Mouse (Mus musculus) myocyte (in vitro differentiated cells): Measurements from ENCODE around the gene Gnpnat1.

Experiments
- CEBPB ChIP-seq: IDR thresholded peaks from 2 replicates; pipeline ENCODE4 v1.6.1; 2011; ENCODE audit warnings: mild to moderate bottlenecking, moderate library complexity; ENCODE audit not compliant: poor library complexity, insufficient read depth, severe bottlenecking
- E2F4 ChIP-seq: IDR thresholded peaks from one replicate; pipeline ENCODE4 v1.6.1; 2011; ENCODE audit warnings: mild to moderate bottlenecking, control low read depth, moderate library complexity; ENCODE audit not compliant: insufficient read depth
- MAX ChIP-seq: IDR thresholded peaks from one replicate; pipeline ENCODE4 v1.6.1; 2011; ENCODE audit warnings: low read depth, mild to moderate bottlenecking, control low read depth
- MYOD1 ChIP-seq, 3 experiments: IDR thresholded peaks; one replicate each; pipeline ENCODE4 v1.6.1; 2011; ENCODE audit warnings: control low read depth in 2 of 3, low read depth in 2 of 3, mild to moderate bottlenecking in 2 of 3, moderate library complexity in 1 of 3; ENCODE audit not compliant: insufficient read length in 2 of 3, control insufficient read depth in 1 of 3
- MYOG ChIP-seq, 3 experiments: IDR thresholded peaks; one replicate each; pipeline ENCODE4 v1.6.1; 2011; ENCODE audit warnings: control low read depth in 2 of 3, low read depth in 2 of 3, mild to moderate bottlenecking in 2 of 3; ENCODE audit not compliant: insufficient read length in 2 of 3, control insufficient read depth in 1 of 3, insufficient read depth in 1 of 3
- POLR2A ChIP-seq: IDR thresholded peaks from one replicate; pipeline ENCODE4 v1.6.1; 2011; ENCODE audit warnings: low read depth, mild to moderate bottlenecking, control low read depth, moderate library complexity; ENCODE audit not compliant: insufficient read length
- POLR2AphosphoS2 ChIP-seq: IDR thresholded peaks from one replicate; pipeline ENCODE4 v1.6.1; 2011; ENCODE audit warnings: low read depth, control low read depth; ENCODE audit not compliant: insufficient read length
- REST ChIP-seq: IDR thresholded peaks from one replicate; pipeline ENCODE4 v1.6.1; 2011; ENCODE audit warnings: mild to moderate bottlenecking, control low read depth, moderate library complexity; ENCODE audit not compliant: insufficient read depth, insufficient read length
- SRF ChIP-seq: IDR thresholded peaks from one replicate; pipeline ENCODE4 v1.6.1; 2011; ENCODE audit warnings: low read depth; ENCODE audit not compliant: control insufficient read depth, insufficient read length
- TCF12 ChIP-seq: IDR thresholded peaks from one replicate; pipeline ENCODE4 v1.6.1; 2011; ENCODE audit warnings: mild to moderate bottlenecking, control low read depth; ENCODE audit not compliant: poor library complexity, insufficient read depth, severe bottlenecking
- TCF3 ChIP-seq: IDR thresholded peaks from one replicate; pipeline ENCODE4 v1.6.1; 2011; ENCODE audit warnings: low read depth, control low read depth; ENCODE audit not compliant: insufficient read length
- USF1 ChIP-seq: IDR thresholded peaks from one replicate; pipeline ENCODE4 v1.6.1; 2011; ENCODE audit warnings: low read depth, mild to moderate bottlenecking, control low read depth, moderate library complexity

- no peak for TF ChIP-seq POLR2A
- no peak for TF ChIP-seq POLR2AphosphoS2
- TF ChIP-seq USF1, result no peak
- TF ChIP-seq TCF12, result no peak
- TF ChIP-seq E2F4, result no peak
- no peak for TF ChIP-seq CEBPB
- TF ChIP-seq MYOD1 (IDR thresholded peaks at IDR 0.05; ENCODE audit: control insufficient read depth in 1 of 3, insufficient read length in 2 of 3, low read depth in 2 of 3), result no peak
- no peak for TF ChIP-seq MYOG (IDR thresholded peaks at IDR 0.05; ENCODE audit: control insufficient read depth in 1 of 3, insufficient read depth in 1 of 3, insufficient read length in 2 of 3, low read depth in 2 of 3)
- no peak for TF ChIP-seq REST
- TF ChIP-seq SRF, result no peak
- TF ChIP-seq MAX, result no peak
- TF ChIP-seq TCF3, result no peak
Observed at GRCm38 (mm10) chr14:45418553-45418952, 13.8 kb upstream of the Gnpnat1 start.
